Mouse (Mus musculus) forebrain, embryonic 13.5 days (tissue): ENCODE data around the gene Cyp17a1. TPM values are rescaled to one million over a fixed set of nuclear protein-coding genes. Genes with fewer than 3 reads are reported as not detected.

Experiments
- ATAC-seq: fragments of 200-750 bp; cut with Nextera tagmentation; 2 replicates; pipeline ENCODE4 v1.8.0; 2017
- H3K27ac ChIP-seq: fragments of 300-500 bp; sonication (generic); 2 replicates; pipeline ENCODE4 v1.5.1; 2015; ENCODE audit warnings: inconsistent platforms, mild to moderate bottlenecking, moderate library complexity
- H3K27me3 ChIP-seq: fragments of 300-500 bp; sonication (generic); 2 replicates; pipeline ENCODE4 v1.6.1; 2015; ENCODE audit warnings: mild to moderate bottlenecking, inconsistent platforms
- H3K36me3 ChIP-seq: fragments of 300-500 bp; sonication (generic); 2 replicates; pipeline ENCODE4 v1.6.1; 2015; ENCODE audit warnings: mild to moderate bottlenecking, inconsistent platforms; ENCODE audit not compliant: poor library complexity, severe bottlenecking
- H3K4me1 ChIP-seq: fragments of 300-500 bp; sonication (generic); 2 replicates; pipeline ENCODE4 v1.6.1; 2015; ENCODE audit warnings: inconsistent platforms
- H3K4me2 ChIP-seq: fragments of 300-500 bp; sonication (generic); 2 replicates; pipeline ENCODE4 v1.6.1; 2015; ENCODE audit warnings: inconsistent platforms, mild to moderate bottlenecking, moderate library complexity
- H3K4me3 ChIP-seq: fragments of 300-500 bp; sonication (generic); 2 replicates; pipeline ENCODE4 v1.5.1; 2015; ENCODE audit warnings: mild to moderate bottlenecking, inconsistent platforms
- H3K9ac ChIP-seq: fragments of 300-500 bp; sonication (generic); 2 replicates; pipeline ENCODE4 v1.6.1; 2015; ENCODE audit warnings: mild to moderate bottlenecking, inconsistent platforms
- H3K9me3 ChIP-seq: fragments of 300-500 bp; sonication (generic); replicated peaks from 2 replicates; pipeline ENCODE4 v1.6.1; 2016; ENCODE audit warnings: inconsistent platforms
- WGBS: fragments of 180-500 bp; shearing (Covaris S2); methylation state at CpG from one replicate; pipeline ENCODE4 v1.1.7; 2015; 5-methylcytosine and 5-hydroxymethylcytosine counted together
- polyA plus RNA-seq: library from polyadenylated mRNA; unstranded; fragments of >200 nt; fragmentation: Nextera tagmentation; extraction: Ambion mirVana; gene quantifications from 2 replicates; pipeline ENCODE4 v1.2.1, GENCODE M21; 2015

Cyp17a1 gene
- polyA plus RNA-seq, 1 experiment from 2014 or later = not detected

DNA sequence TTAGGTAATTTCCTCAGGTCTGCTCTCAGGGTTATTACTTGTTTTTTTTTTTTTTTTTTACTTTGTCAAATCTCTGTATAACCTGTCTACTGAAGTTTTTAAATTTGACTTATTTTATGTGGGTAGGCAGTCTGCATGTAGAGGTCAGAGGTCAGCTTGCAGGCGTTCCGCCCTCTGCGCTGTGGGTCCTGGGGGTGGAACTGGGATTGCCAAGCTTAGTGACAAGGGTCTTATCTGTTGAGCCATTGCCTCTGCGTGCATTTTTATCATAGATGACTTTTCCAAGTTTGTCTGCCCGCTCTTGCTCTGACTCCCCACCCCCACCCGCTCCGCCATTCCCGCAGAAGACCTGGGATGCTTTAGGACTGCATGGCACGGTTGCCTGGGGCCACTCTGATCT, 37.2 kb downstream of the Cyp17a1 start:
- WGBS = 84% methylated on average over 9 of the region's 9 CpGs

GRCm38 (mm10) chr19:46631637-46632036, 41.3 kb downstream of the Cyp17a1 start:
- Histone ChIP-seq H3K4me2 (no peak overlapping the region), H3K36me3 (peaks cover 7% of the 10 kb centered on the region; the same call in 1 of the 2 replicates), H3K27ac (no peak overlapping the region), H3K9me3 (no peaks in the 10 kb centered on the region), H3K9ac (no peak overlapping the region), H3K27me3 (no peaks in the 10 kb centered on the region), H3K4me3 (no peak overlapping the region), H3K4me1 (0 out of 2 replicates have a peak, but pooled peaks cover 4% of the 10 kb centered on the region)
- no peak for ATAC-seq
- WGBS = 79% methylated on average over 9 of the region's 9 CpGs

More for the DNA sequence above, 37.2 kb downstream of the Cyp17a1 start:
- ATAC-seq = no peak
- Histone ChIP-seq H3K4me1 (0 out of 2 replicates have a peak, but pooled peaks cover 4% of the 10 kb centered on the region), H3K27ac (no peak overlapping the region), H3K4me2 (no peak overlapping the region), H3K9me3 (no peaks in the 10 kb centered on the region), H3K27me3 (no peaks in the 10 kb centered on the region), H3K36me3 (peaks cover 28% of the 10 kb centered on the region), H3K4me3 (no peak overlapping the region), H3K9ac (no peak overlapping the region)

DNA sequence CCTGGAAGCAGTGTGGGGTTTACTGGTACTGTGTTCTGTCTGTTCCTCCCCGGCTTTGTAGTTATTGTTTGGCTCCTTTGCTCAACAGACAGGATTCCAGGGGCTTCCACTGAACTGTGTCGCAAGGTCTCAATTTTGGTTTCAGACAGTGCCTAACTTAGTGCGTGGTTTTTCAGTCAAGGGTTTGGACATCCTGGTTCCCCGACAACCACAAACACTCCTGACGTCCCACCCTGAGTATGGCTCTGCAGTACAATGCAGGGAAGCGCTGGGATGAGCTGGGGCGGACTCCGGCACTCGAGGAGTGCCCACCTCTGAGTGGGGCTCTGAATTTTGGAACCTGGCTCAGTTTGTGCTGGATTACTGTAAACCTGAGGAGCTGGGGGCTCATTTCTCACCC, 43.2 kb downstream of the Cyp17a1 start:
- 83% methylated on average over 9 of the region's 9 CpGs for WGBS
- Histone ChIP-seq H3K4me3 (no peak overlapping the region), H3K4me2 (no peak overlapping the region), H3K4me1 (peaks cover 1% of the 10 kb centered on the region; the same call in 1 of the 2 replicates), H3K27ac (no peak overlapping the region), H3K9ac (no peak overlapping the region), H3K36me3 (peaks cover 18% of the 10 kb centered on the region), H3K27me3 (no peaks in the 10 kb centered on the region), H3K9me3 (no peaks in the 10 kb centered on the region)
- ATAC-seq = no peak

DNA sequence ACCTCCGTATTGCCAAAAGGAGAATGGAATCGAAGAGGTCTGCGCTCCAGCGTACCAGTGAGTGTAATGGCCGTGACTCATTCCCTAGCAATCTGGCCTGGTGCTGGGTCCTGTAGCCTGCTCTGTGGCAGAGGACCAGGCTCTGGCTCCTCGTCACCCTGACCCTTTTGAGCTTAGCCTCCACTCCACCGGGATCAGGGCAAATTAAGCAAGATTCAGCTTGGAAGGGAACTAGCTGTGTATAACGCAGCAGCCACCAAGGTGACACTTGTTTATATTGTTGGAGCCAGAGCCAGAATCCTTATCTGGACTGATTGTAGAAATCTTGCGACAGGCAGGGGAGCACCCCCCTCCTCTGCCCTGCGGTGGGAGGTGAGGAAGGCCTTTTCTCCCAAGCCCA, 44.6 kb downstream of the Cyp17a1 start:
- Histone ChIP-seq H3K9ac (no peak overlapping the region), H3K27ac (no peak overlapping the region), H3K4me2 (no peak overlapping the region), H3K27me3 (no peaks in the 10 kb centered on the region), H3K9me3 (no peaks in the 10 kb centered on the region), H3K4me1 (peaks cover 15% of the 10 kb centered on the region), H3K4me3 (no peak overlapping the region), H3K36me3 (peaks cover 22% of the 10 kb centered on the region)
- ATAC-seq = no peak
- WGBS = 89% methylated on average over 10 of the region's 10 CpGs

DNA sequence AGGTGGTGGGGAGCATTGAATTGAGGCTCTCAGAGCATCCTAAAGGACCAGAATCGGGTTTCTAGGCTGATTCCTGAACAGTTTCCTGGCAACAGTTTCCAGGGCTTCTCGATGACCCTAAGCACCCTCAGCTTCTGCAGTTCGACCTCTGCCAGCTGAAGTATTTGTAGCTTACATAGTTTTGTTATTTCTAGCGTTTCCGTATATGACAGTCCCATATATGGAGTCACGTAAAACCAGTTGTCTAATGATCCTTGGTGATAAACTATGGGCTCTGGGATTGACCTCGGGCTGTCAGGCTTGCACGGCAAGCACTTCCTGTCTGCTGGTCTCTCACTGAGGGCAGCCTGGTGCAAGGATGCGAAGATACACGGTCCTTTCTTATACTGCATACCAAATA, 47.5 kb downstream of the Cyp17a1 start:
- Histone ChIP-seq H3K27me3 (no peaks in the 10 kb centered on the region), H3K27ac (no peak overlapping the region), H3K4me3 (no peak overlapping the region), H3K9ac (no peak overlapping the region), H3K4me2 (no peak overlapping the region), H3K36me3 (peaks cover 15% of the 10 kb centered on the region), H3K4me1 (peaks cover 44% of the 10 kb centered on the region), H3K9me3 (no peaks in the 10 kb centered on the region)
- 91% methylated on average over 10 of the region's 10 CpGs for WGBS
- ATAC-seq = no peak

- Histone ChIP-seq H3K9me3 (no peaks in the 10 kb centered on the region), H3K4me1 (peaks cover 49% of the 10 kb centered on the region), H3K27me3 (no peaks in the 10 kb centered on the region), H3K36me3 (peaks cover 15% of the 10 kb centered on the region), H3K27ac (no peak overlapping the region), H3K4me3 (no peak overlapping the region), H3K4me2 (no peak overlapping the region), H3K9ac (no peak overlapping the region)
- WGBS = 94% methylated on average over 12 of the region's 12 CpGs
- no peak for ATAC-seq
Observed at GRCm38 (mm10) chr19:46625015-46625414, 48.0 kb downstream of the Cyp17a1 start.

- no peak overlapping the region for H3K4me3 ChIP-seq
- 0 out of 2 replicates have a peak, but pooled peaks have one; percentile 13 for ATAC-seq
- 29% methylated on average over 19 of the region's 19 CpGs for WGBS
- peak overlapping the region; percentile 48; the same call in 1 of the 2 replicates for H3K9ac ChIP-seq
- no peak overlapping the region for H3K27ac ChIP-seq
- peak overlapping the region; percentile 44 for H3K4me2 ChIP-seq
- no peaks in the 10 kb centered on the region for H3K9me3 ChIP-seq
- H3K36me3 ChIP-seq = peaks cover 15% of the 10 kb centered on the region
- no peaks in the 10 kb centered on the region for H3K27me3 ChIP-seq
- H3K4me1 ChIP-seq = peaks cover 55% of the 10 kb centered on the region
Observed at GRCm38 (mm10) chr19:46623790-46624772, 48.9 kb downstream of the Cyp17a1 start.

DNA sequence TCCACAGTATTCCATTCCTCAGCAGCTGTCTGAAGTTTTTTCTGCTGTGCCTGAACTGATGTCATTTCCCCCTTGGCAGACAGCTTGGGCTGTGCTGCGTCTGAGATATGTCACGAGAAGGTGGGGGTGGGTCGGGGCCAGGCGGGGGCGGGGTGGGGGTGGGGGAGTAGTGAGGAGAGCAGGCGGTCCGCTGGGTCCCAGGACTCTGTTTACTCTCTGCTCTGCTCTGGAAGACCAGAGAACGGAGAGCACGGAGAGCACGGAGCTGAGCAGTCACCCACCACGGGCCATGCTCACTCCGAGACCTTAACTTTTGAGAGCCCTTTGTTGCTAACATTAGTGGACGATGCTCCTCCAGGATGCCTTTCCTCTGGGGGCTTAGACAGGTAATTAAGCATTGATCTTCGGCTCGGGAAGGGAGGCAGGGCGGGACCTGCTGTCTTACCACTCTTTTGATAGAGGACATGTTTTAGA, 49.7 kb downstream of the Cyp17a1 start:
- peak overlapping the region; percentile 48 for H3K9ac ChIP-seq
- peaks cover 19% of the 10 kb centered on the region for H3K36me3 ChIP-seq
- H3K4me3 ChIP-seq = no peak overlapping the region
- H3K4me1 ChIP-seq = peaks cover 62% of the 10 kb centered on the region
- no peak overlapping the region for H3K27ac ChIP-seq
- WGBS = 7% methylated on average over 16 of the region's 16 CpGs
- H3K9me3 ChIP-seq = no peaks in the 10 kb centered on the region
- peak; percentile 57; the same call in 1 of the 2 replicates for ATAC-seq
- no peaks in the 10 kb centered on the region for H3K27me3 ChIP-seq
- peak overlapping the region; percentile 44 for H3K4me2 ChIP-seq

DNA sequence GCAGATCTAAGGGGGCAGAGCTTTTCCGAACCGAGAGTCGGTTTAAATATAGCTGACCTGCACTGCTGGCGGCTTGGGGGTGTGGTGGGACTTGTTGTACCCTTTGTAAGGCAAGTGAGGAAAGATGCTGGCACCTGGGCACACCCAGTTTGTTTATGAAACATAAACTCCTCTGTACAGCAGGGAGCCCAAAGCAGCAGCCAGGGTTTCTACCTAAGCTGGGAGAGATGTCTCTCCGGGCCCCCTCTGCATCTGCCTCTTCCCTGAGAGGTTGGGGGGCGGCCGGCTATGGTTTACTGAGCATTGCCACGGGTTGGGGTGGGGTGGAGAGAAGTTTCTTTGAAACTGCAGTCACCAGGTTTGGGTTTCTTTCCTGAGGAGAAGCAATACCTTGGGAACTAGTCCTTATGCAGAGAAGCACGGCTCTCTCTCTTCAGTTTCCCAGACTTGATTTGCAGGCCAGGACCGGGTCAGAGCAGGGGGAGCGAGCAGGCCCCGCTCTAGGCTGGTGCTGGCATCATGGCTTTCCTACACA, 50.2 kb downstream of the Cyp17a1 start:
- ATAC-seq = no peak
- Histone ChIP-seq H3K27me3 (no peaks in the 10 kb centered on the region), H3K9ac (peak overlapping the region; percentile 48), H3K36me3 (peaks cover 19% of the 10 kb centered on the region), H3K27ac (no peak overlapping the region), H3K4me3 (no peak overlapping the region), H3K4me2 (peak overlapping the region; percentile 44), H3K4me1 (peaks cover 65% of the 10 kb centered on the region), H3K9me3 (no peaks in the 10 kb centered on the region)
- WGBS = 38% methylated on average over 12 of the region's 12 CpGs

- Histone ChIP-seq H3K9me3 (no peaks in the 10 kb centered on the region), H3K27me3 (no peaks in the 10 kb centered on the region), H3K4me1 (peaks cover 65% of the 10 kb centered on the region), H3K36me3 (peaks cover 19% of the 10 kb centered on the region), H3K9ac (no peak overlapping the region), H3K27ac (peak overlapping the region; percentile 57; the same call in 1 of the 2 replicates), H3K4me3 (no peak overlapping the region), H3K4me2 (no peak overlapping the region)
- ATAC-seq = no peak
- 69% methylated on average over 19 of the region's 19 CpGs for WGBS
Observed at GRCm38 (mm10) chr19:46621236-46622183, 51.5 kb downstream of the Cyp17a1 start.

DNA sequence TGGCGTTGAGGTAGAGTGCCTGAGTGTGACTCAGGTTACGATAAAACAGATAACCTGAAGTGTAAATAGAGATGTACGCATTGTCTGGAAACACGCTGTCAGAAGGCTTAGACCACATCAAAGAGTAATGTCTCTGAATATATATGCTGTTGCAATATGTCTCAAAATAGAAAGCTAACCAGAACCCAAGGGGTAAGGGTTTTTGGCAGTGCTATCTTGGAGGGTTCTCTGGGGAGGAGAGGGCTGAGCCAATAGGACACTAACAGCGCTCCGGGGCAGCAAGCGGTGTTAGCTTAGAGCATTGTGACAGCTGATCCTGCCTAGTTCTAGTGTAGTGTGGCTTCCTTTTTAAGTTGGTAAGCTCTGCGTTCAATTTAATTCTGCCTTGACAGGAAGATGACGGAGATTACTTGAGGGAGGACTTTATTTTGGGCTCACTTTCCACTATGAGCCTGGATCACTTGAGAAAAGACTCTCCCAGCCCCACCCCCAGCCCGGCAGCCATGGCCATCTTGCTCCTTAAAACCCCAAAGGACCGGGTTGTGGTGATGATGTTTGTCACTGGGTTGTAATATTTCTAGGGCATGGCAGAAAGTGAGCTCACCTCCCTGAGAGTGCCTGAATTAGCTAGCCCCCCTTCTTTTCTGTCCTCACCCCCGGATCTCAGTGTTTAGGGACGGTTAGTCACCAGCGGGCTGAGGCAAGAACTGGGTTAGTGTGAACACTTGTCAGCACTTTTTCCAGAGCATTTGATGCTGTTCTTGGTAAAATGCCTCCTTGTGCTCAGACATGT, 52.8 kb downstream of the Cyp17a1 start:
- H3K4me1 ChIP-seq = peaks cover 65% of the 10 kb centered on the region
- no peak overlapping the region for H3K4me2 ChIP-seq
- H3K27me3 ChIP-seq = no peaks in the 10 kb centered on the region
- no peak overlapping the region for H3K9ac ChIP-seq
- H3K27ac ChIP-seq = no peak overlapping the region
- H3K36me3 ChIP-seq = peaks cover 12% of the 10 kb centered on the region
- H3K9me3 ChIP-seq = no peaks in the 10 kb centered on the region
- H3K4me3 ChIP-seq = no peak overlapping the region
- 91% methylated on average over 14 of the region's 14 CpGs for WGBS
- ATAC-seq = no peak
